Mouse (Mus musculus) midbrain, embryonic 11.5 days (tissue): Measurements from ENCODE around the gene Osbpl11. TPM values are rescaled to one million over a fixed set of nuclear protein-coding genes. Genes with fewer than 3 reads are reported as not detected.
A peak's percentile ranks its signal among the peaks of the same experiment; 100 is the strongest.

Experiments used
- ATAC-seq: fragments of 200-750 bp; cut with Nextera tagmentation; 2 replicates; pipeline ENCODE4 v1.8.0; 2017; ENCODE audit warnings: moderate TSS enrichment, moderate library complexity; ENCODE audit not compliant: low FRiP score
- DNase-seq: peaks from one replicate; pipeline ENCODE4 v3.0.0; 2015; ENCODE audit warnings: low spot score; ENCODE audit errors: missing footprints
- H3K27ac ChIP-seq: fragments of 300-500 bp; sonication (generic); 2 replicates; pipeline ENCODE4 v1.5.1; 2014; ENCODE audit warnings: low read depth, low read length
- H3K27me3 ChIP-seq: fragments of 300-500 bp; sonication (generic); 2 replicates; pipeline ENCODE4 v1.6.1; 2014; ENCODE audit warnings: mild to moderate bottlenecking, low read length, moderate library complexity, mixed read lengths; ENCODE audit not compliant: control insufficient read depth, insufficient read depth
- H3K36me3 ChIP-seq: fragments of 300-500 bp; sonication (generic); 2 replicates; pipeline ENCODE4 v1.6.1; 2014; ENCODE audit warnings: mild to moderate bottlenecking, low read length, moderate library complexity, mixed read lengths; ENCODE audit not compliant: control insufficient read depth, insufficient read depth
- H3K4me1 ChIP-seq: fragments of 300-500 bp; sonication (generic); 2 replicates; pipeline ENCODE4 v1.6.1; 2014; ENCODE audit warnings: low read length; ENCODE audit not compliant: control insufficient read depth, insufficient read depth
- H3K4me2 ChIP-seq: fragments of 300-500 bp; sonication (generic); 2 replicates; pipeline ENCODE4 v1.6.1; 2014; ENCODE audit warnings: mild to moderate bottlenecking, moderate library complexity
- H3K4me3 ChIP-seq: fragments of 300-500 bp; sonication (generic); 2 replicates; pipeline ENCODE4 v1.5.1; 2014; ENCODE audit warnings: low read depth, low read length
- H3K9ac ChIP-seq: fragments of 300-500 bp; sonication (generic); 2 replicates; pipeline ENCODE4 v1.6.1; 2014; ENCODE audit warnings: low read length
- H3K9me3 ChIP-seq: fragments of 300-500 bp; sonication (generic); 2 replicates; pipeline ENCODE4 v1.6.1; 2016; ENCODE audit warnings: low read length; ENCODE audit not compliant: control insufficient read depth
- WGBS: fragments of 180-500 bp; shearing (Covaris S2); extraction: QIAGEN DNeasy Blood & Tissue Kit; methylation state at CpG from one replicate; pipeline ENCODE4 v1.1.7; 2014; 5-methylcytosine and 5-hydroxymethylcytosine counted together
- polyA plus RNA-seq: library from polyadenylated mRNA; unstranded; fragments of >200 nt; fragmentation: Nextera tagmentation; extraction: Ambion mirVana; gene quantifications from 2 replicates; pipeline ENCODE4 v1.2.1, GENCODE M21; 2014

The Osbpl11 gene
- polyA plus RNA-seq, 1 experiment from 2014 or later = 25.2 TPM

- H3K36me3 ChIP-seq = peaks cover 2% of the 10 kb centered on the region; the same call in 1 of the 2 replicates
- H3K4me1 ChIP-seq = no peaks in the 10 kb centered on the region
- DNase-seq = peak; percentile 41
- no peak overlapping the region for H3K4me3 ChIP-seq
- no peak for ATAC-seq
- 77% methylated on average over 3 of the region's 3 CpGs for WGBS
- H3K4me2 ChIP-seq = no peak overlapping the region
- H3K9me3 ChIP-seq = no peaks in the 10 kb centered on the region
- H3K9ac ChIP-seq = no peak overlapping the region
- H3K27ac ChIP-seq = no peak overlapping the region
- H3K27me3 ChIP-seq = no peaks in the 10 kb centered on the region
Measured at GRCm38 (mm10) chr16:33259824-33260223, 75.0 kb downstream of the Osbpl11 start.

- H3K36me3 ChIP-seq = peaks cover 5% of the 10 kb centered on the region; the same call in 1 of the 2 replicates
- H3K27me3 ChIP-seq = no peaks in the 10 kb centered on the region
- H3K27ac ChIP-seq = no peak overlapping the region
- H3K4me1 ChIP-seq = no peaks in the 10 kb centered on the region
- no peak overlapping the region for H3K9ac ChIP-seq
- no peak for ATAC-seq
- DNase-seq = peak; percentile 66
- 89% methylated on average over 8 of the region's 8 CpGs for WGBS
- H3K4me3 ChIP-seq = no peak overlapping the region
- H3K4me2 ChIP-seq = no peak overlapping the region
- no peaks in the 10 kb centered on the region for H3K9me3 ChIP-seq
Measured at GRCm38 (mm10) chr16:33260825-33261224, 76.0 kb downstream of the Osbpl11 start.

DNA sequence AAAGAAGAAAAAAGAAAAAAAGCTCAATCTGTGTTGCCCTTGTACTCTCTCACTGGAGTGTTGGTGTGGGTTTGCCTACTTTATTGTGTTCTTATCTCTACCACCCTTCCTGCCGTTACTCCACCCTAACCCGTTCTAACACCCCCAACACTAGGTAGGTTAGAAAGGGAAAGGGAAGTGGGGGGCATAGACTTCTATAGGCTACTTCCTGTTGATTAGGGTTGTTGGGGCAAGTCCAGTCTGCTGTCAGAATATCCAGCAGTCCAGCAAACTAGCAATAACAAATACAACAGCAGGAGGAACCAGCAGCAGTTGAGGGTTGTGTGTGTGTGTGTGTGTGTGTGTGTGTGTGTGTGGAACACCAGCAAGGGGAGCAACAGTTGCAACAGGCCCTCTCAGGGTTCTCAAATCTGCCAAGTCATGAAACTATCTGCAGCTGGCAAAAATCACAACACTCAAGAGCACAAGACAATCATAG lies 76.8 kb downstream of the Osbpl11 start:
- H3K9ac ChIP-seq = no peak overlapping the region
- WGBS = 91% methylated on average over 2 of the region's 2 CpGs
- H3K4me1 ChIP-seq = no peaks in the 10 kb centered on the region
- H3K27ac ChIP-seq = no peak overlapping the region
- H3K36me3 ChIP-seq = peaks cover 5% of the 10 kb centered on the region; the same call in 1 of the 2 replicates
- H3K27me3 ChIP-seq = no peaks in the 10 kb centered on the region
- ATAC-seq (no peak), DNase-seq (peak; percentile 77)
- H3K9me3 ChIP-seq = no peaks in the 10 kb centered on the region
- no peak overlapping the region for H3K4me2 ChIP-seq
- no peak overlapping the region for H3K4me3 ChIP-seq

GRCm38 (mm10) chr16:33262096-33262495 lies 77.2 kb downstream of the Osbpl11 start:
- ATAC-seq (no peak), DNase-seq (peak; percentile 56)
- Histone ChIP-seq H3K4me2 (no peak overlapping the region), H3K4me1 (no peaks in the 10 kb centered on the region), H3K27ac (no peak overlapping the region), H3K9ac (no peak overlapping the region), H3K27me3 (no peaks in the 10 kb centered on the region), H3K4me3 (no peak overlapping the region), H3K9me3 (no peaks in the 10 kb centered on the region), H3K36me3 (peaks cover 5% of the 10 kb centered on the region; the same call in 1 of the 2 replicates)
- 100% methylated on average over 1 of the region's 1 CpGs for WGBS

DNA sequence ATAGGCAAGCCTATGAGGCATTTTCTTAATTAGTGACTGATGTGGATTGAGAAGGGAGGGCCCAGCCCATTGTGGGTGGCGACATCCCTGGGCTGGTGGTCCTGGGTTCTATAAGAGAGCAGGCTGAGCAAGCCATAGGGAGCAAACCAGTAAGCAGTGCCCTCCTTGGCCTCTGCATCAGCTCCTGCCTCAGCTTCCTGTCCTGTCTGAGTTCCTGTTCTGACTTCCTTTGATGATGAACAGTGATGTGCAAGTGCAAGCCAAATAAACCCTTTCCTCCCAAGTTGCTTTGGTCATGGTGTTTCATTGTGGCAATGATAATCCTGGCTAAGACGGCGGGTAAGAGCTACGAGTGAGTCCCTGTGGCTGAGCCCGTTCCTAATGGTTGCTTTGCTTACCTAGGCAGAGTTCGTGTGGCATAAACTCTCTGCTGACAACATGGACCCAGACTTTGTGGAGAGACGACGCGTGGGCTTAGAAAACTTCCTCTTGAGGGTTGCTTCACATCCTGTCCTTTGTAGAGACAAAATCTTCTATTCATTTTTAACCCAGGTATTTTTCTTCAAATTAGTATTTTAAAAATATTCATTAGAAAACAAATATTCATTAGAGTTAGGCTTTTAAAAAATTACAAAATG lies 82.9 kb downstream of the Osbpl11 start:
- WGBS = 91% methylated on average over 9 of the region's 9 CpGs
- Histone ChIP-seq H3K36me3 (peaks cover 5% of the 10 kb centered on the region; the same call in 1 of the 2 replicates), H3K9me3 (no peaks in the 10 kb centered on the region), H3K27ac (no peak overlapping the region), H3K27me3 (no peaks in the 10 kb centered on the region), H3K4me2 (no peak overlapping the region), H3K4me1 (no peaks in the 10 kb centered on the region), H3K4me3 (no peak overlapping the region), H3K9ac (no peak overlapping the region)
- DNase-seq = peak; percentile 10
- no peak for ATAC-seq

GRCm38 (mm10) chr16:33271824-33272223 lies 87.0 kb downstream of the Osbpl11 start:
- Histone ChIP-seq H3K9ac (no peak overlapping the region), H3K4me2 (no peak overlapping the region), H3K27ac (no peak overlapping the region), H3K4me1 (no peaks in the 10 kb centered on the region), H3K27me3 (no peaks in the 10 kb centered on the region), H3K4me3 (no peak overlapping the region), H3K36me3 (no peaks in the 10 kb centered on the region; the same call in 1 of the 2 replicates), H3K9me3 (no peaks in the 10 kb centered on the region)
- DNase-seq (peak; percentile 66), ATAC-seq (no peak)
- WGBS = 97% methylated on average over 4 of the region's 4 CpGs

GRCm38 (mm10) chr16:33283079-33283478 lies 98.2 kb downstream of the Osbpl11 start:
- Histone ChIP-seq H3K4me3 (no peak overlapping the region), H3K27ac (no peak overlapping the region), H3K4me2 (no peak overlapping the region), H3K27me3 (no peaks in the 10 kb centered on the region), H3K9me3 (no peaks in the 10 kb centered on the region), H3K9ac (no peak overlapping the region), H3K36me3 (peaks cover 3% of the 10 kb centered on the region; the same call in 1 of the 2 replicates), H3K4me1 (no peaks in the 10 kb centered on the region)
- 97% methylated on average over 1 of the region's 1 CpGs for WGBS
- no peak for ATAC-seq
- DNase-seq = peak; percentile 37

DNA sequence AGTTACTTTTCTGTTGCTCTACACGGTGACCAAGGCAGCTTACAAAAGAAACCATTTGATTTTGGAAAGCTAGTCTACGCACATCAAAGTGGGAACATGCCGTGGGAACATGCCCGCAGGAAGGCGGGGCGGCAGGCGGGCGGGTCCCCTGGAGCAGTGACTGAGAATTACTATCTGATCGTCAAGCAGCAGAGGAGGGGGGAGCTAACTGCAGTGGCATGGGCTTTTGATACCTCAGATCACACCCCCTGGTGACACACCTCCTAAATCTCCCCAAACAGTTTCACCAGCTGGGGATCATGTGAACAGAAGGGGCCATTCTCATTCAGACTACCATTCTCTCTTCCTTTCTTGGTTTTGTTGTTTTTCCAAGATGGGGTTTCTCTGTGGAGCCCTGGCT lies 103.7 kb downstream of the Osbpl11 start:
- no peak overlapping the region for H3K9ac ChIP-seq
- 89% methylated on average over 9 of the region's 9 CpGs for WGBS
- H3K36me3 ChIP-seq = peaks cover 27% of the 10 kb centered on the region

GRCm38 (mm10) chr16:33289981-33290380 lies 105.1 kb downstream of the Osbpl11 start:
- no peak overlapping the region for H3K4me2 ChIP-seq
- no peak for ATAC-seq
- DNase-seq = peak; percentile 76
- no peaks in the 10 kb centered on the region for H3K27me3 ChIP-seq
- no peaks in the 10 kb centered on the region for H3K4me1 ChIP-seq
- peaks cover 24% of the 10 kb centered on the region for H3K36me3 ChIP-seq
- no peak overlapping the region for H3K4me3 ChIP-seq
- peaks cover 5% of the 10 kb centered on the region for H3K9me3 ChIP-seq
- H3K9ac ChIP-seq = no peak overlapping the region
- no peak overlapping the region for H3K27ac ChIP-seq
- 87% methylated on average over 7 of the region's 7 CpGs for WGBS

More for the DNA sequence above, 103.7 kb downstream of the Osbpl11 start:
- no peak for DNase-seq
- H3K4me1 ChIP-seq = no peaks in the 10 kb centered on the region
- H3K27me3 ChIP-seq = no peaks in the 10 kb centered on the region
- peaks cover 5% of the 10 kb centered on the region for H3K9me3 ChIP-seq
- H3K27ac ChIP-seq = no peak overlapping the region
- no peak for ATAC-seq
- no peak overlapping the region for H3K4me2 ChIP-seq
- no peak overlapping the region for H3K4me3 ChIP-seq
